Mouse (Mus musculus) ovary, postnatal 14 days (tissue): ENCODE measurements around the gene Slc39a5.

Experiments
- DNase-seq: peaks from one replicate; pipeline ENCODE4 v3.0.0; 2022; ENCODE audit warnings: low spot score

Gene Slc39a5

GRCm38 (mm10) chr10:128376099-128376454, 25.0 kb downstream of the Slc39a5 start:
- no peak for DNase-seq

GRCm38 (mm10) chr10:128374393-128374792, 26.6 kb downstream of the Slc39a5 start:
- DNase-seq = no peak

GRCm38 (mm10) chr10:128372989-128373748, 27.9 kb downstream of the Slc39a5 start:
- no peak for DNase-seq

GRCm38 (mm10) chr10:128372142-128372541, 28.9 kb downstream of the Slc39a5 start:
- DNase-seq = no peak

- no peak for DNase-seq
Measured at GRCm38 (mm10) chr10:128370601-128371000, 30.4 kb downstream of the Slc39a5 start.

- DNase-seq = no peak
Measured at GRCm38 (mm10) chr10:128370021-128370420, 31.0 kb downstream of the Slc39a5 start.

GRCm38 (mm10) chr10:128369599-128369998, 31.4 kb downstream of the Slc39a5 start:
- no peak for DNase-seq

- no peak for DNase-seq
Measured at GRCm38 (mm10) chr10:128369218-128369543, 31.8 kb downstream of the Slc39a5 start.

GRCm38 (mm10) chr10:128368402-128369217, 32.4 kb downstream of the Slc39a5 start, which contains the start of gene Coq10a:
TSS of gene Coq10a (minus strand) at chr10:128368997.
- peak; percentile 75 for DNase-seq

GRCm38 (mm10) chr10:128367899-128368401, 33.1 kb downstream of the Slc39a5 start:
- no peak for DNase-seq

- no peak for DNase-seq
Measured at GRCm38 (mm10) chr10:128362568-128362967, 38.5 kb downstream of the Slc39a5 start.

- DNase-seq = no peak
Measured at GRCm38 (mm10) chr10:128361836-128362235, 39.2 kb downstream of the Slc39a5 start.

GRCm38 (mm10) chr10:128359226-128359625, 41.8 kb downstream of the Slc39a5 start:
- DNase-seq = no peak

GRCm38 (mm10) chr10:128358796-128359195, 42.2 kb downstream of the Slc39a5 start:
- no peak for DNase-seq

- no peak for DNase-seq
Measured at GRCm38 (mm10) chr10:128347541-128347940, 53.5 kb downstream of the Slc39a5 start.
